Mouse (Mus musculus) left cerebral cortex, adult 8-10 months (tissue): ENCODE results near the gene Arhgef25. TPM values are rescaled to one million over a fixed set of nuclear protein-coding genes. Genes with fewer than 3 reads are reported as not detected.
A peak's percentile ranks its signal among the peaks of the same experiment; 100 is the strongest.

Experiments used
- DNase-seq, 2 experiments: peaks; one replicate each; pipeline ENCODE4 v3.0.0; 2022; ENCODE audit warnings: low spot score in 2 of 2
- total RNA-seq, 4 experiments: library from RNA; stranded (reverse); gene quantifications; 2 replicates each; pipeline ENCODE4 v1.2.4; 2022

Arhgef25 gene
- total RNA-seq, 4 experiments from 2014 or later, result 153 to 178 (median 174) TPM

- DNase-seq, result peak in 1 of 2 experiments; percentile 89
Observed at GRCm38 (mm10) chr10:127187371-127188078, 2.4 kb downstream of the Arhgef25 start.

GRCm38 (mm10) chr10:127186451-127186850 lies 3.4 kb downstream of the Arhgef25 start:
- DNase-seq, result no peak

- no peak for DNase-seq
Observed at GRCm38 (mm10) chr10:127185506-127185905, 4.4 kb downstream of the Arhgef25 start.

- no peak for DNase-seq
Observed at GRCm38 (mm10) chr10:127185101-127185500, 4.8 kb downstream of the Arhgef25 start.

- no peak for DNase-seq
Observed at GRCm38 (mm10) chr10:127183759-127184158, 6.1 kb downstream of the Arhgef25 start.

- DNase-seq, result no peak
Observed at GRCm38 (mm10) chr10:127182624-127183023, 7.3 kb downstream of the Arhgef25 start.

- DNase-seq, result no peak
Observed at GRCm38 (mm10) chr10:127181566-127181965, 8.3 kb downstream of the Arhgef25 start.

- DNase-seq, result no peak
Observed at GRCm38 (mm10) chr10:127180695-127181047, 9.2 kb downstream of the Arhgef25 start.

GRCm38 (mm10) chr10:127179871-127180694 lies 9.8 kb downstream of the Arhgef25 start, which contains the start of gene Slc26a10:
Gene Slc26a10 (minus strand): TSS chr10:127180645.
- DNase-seq, result peak in 1 of 2 experiments; percentile 62

GRCm38 (mm10) chr10:127178286-127179027 lies 11.4 kb downstream of the Arhgef25 start:
- no peak for DNase-seq

GRCm38 (mm10) chr10:127177719-127178118 lies 12.2 kb downstream of the Arhgef25 start:
- no peak for DNase-seq

- no peak for DNase-seq
Observed at GRCm38 (mm10) chr10:127177235-127177634, 12.6 kb downstream of the Arhgef25 start.

GRCm38 (mm10) chr10:127176756-127177155 lies 13.1 kb downstream of the Arhgef25 start:
- DNase-seq, result no peak

GRCm38 (mm10) chr10:127176228-127176627 lies 13.7 kb downstream of the Arhgef25 start:
- no peak for DNase-seq

GRCm38 (mm10) chr10:127174170-127174569 lies 15.7 kb downstream of the Arhgef25 start:
- DNase-seq, result no peak

- DNase-seq, result no peak
Observed at GRCm38 (mm10) chr10:127173148-127174065, 16.5 kb downstream of the Arhgef25 start.

- DNase-seq, result no peak
Observed at GRCm38 (mm10) chr10:127171631-127172200, 18.2 kb downstream of the Arhgef25 start.

GRCm38 (mm10) chr10:127170837-127171272 lies 19.0 kb downstream of the Arhgef25 start:
- no peak for DNase-seq

- no peak for DNase-seq
Observed at GRCm38 (mm10) chr10:127170002-127170401, 19.9 kb downstream of the Arhgef25 start.

GRCm38 (mm10) chr10:127167614-127168192 lies 22.2 kb downstream of the Arhgef25 start:
- DNase-seq, result no peak
